Mouse (Mus musculus) layer of hippocampus, adult 18-20 months (tissue): ENCODE measurements at regions not wholly inside any gene's neighbourhood (a gene's known extent, or its start where the extent isn't known, plus 50 kb on each side); places are given as distances from the start of the nearest gene placed in this dataset.

Experiments used
- DNase-seq, 2 experiments: peaks; one replicate each; pipeline ENCODE4 v3.0.0; 2022; ENCODE audit warnings: low spot score in 2 of 2

- no peak for DNase-seq
Observed at GRCm38 (mm10) chr16:44630861-44631260, 72.2 kb upstream of the Boc start.

GRCm38 (mm10) chr16:44630426-44630825, 71.7 kb upstream of the Boc start:
- DNase-seq, result no peak

- DNase-seq, result no peak
Observed at GRCm38 (mm10) chr16:44629296-44630275, 70.9 kb upstream of the Boc start.

GRCm38 (mm10) chr16:44625871-44626293, 67.2 kb upstream of the Boc start:
- DNase-seq, result no peak

- DNase-seq, result no peak
Observed at GRCm38 (mm10) chr16:44625108-44625616, 66.5 kb upstream of the Boc start.

GRCm38 (mm10) chr16:44621573-44621972, 62.9 kb upstream of the Boc start:
- DNase-seq, result no peak

- DNase-seq, result no peak
Observed at GRCm38 (mm10) chr16:44620536-44620935, 61.8 kb upstream of the Boc start.

GRCm38 (mm10) chr16:44619476-44620103, 60.9 kb upstream of the Boc start:
- DNase-seq, result no peak

GRCm38 (mm10) chr16:44617041-44617440, 58.3 kb upstream of the Boc start:
- peak in 1 of 2 experiments; percentile 47 for DNase-seq

GRCm38 (mm10) chr16:44616376-44616775, 57.7 kb upstream of the Boc start:
- DNase-seq, result no peak

GRCm38 (mm10) chr16:44615878-44616206, 57.1 kb upstream of the Boc start:
- DNase-seq, result no peak

GRCm38 (mm10) chr16:44615172-44615877, 56.6 kb upstream of the Boc start:
- no peak for DNase-seq

GRCm38 (mm10) chr16:44614235-44614634, 55.5 kb upstream of the Boc start:
- no peak for DNase-seq

GRCm38 (mm10) chr16:44612676-44613075, 54.0 kb upstream of the Boc start:
- DNase-seq, result peak; percentile 24 to 51

GRCm38 (mm10) chr16:44611525-44611924, 52.8 kb upstream of the Boc start:
- no peak for DNase-seq

GRCm38 (mm10) chr16:44608586-44608985, 49.9 kb upstream of the Boc start:
- no peak for DNase-seq
